9 mouse cellular contexts compared by ENCODE assay signal in the genomic region with DNA sequence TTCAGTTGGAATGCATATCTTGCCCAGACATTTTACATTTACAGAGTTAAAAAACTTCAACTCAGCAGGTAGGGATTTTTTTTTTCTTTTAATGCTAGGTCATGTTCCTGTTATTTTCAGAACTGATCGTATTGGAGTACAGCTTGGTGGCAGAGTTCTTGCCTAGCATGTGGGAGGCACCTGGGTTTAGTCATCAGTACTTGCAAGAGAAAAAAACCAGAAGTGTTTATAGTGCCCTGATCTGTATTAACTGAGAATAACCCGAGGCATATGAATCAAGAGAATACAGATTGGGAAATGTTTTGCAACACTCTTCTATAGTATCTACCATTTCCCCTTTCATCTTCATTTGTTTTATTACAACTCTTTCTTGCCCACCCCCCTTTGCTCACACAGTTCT. TPM values are rescaled to one million over a fixed set of nuclear protein-coding genes. Genes with fewer than 3 reads are reported as not detected.
DNase-seq lines count a peak whose midpoint lies in the region; ATAC-seq and TF ChIP-seq lines count a peak whose summit lies in the region.
"Had no signal": no experiment of that assay in that cellular context is flagged by ENCODE, and none has a peak within 500 bp of the region (broad histone marks: within the 10 kb centered on the region; RNA-seq: fewer than 3 reads in every experiment).

No protein-coding gene starts in this region.

- H3K4me1 ChIP-seq in midbrain, embryonic 10.5 days: no peaks in the 10 kb centered on the region
- H3K4me1 ChIP-seq in midbrain, embryonic 11.5 days (ENCODE audit: control insufficient read depth, insufficient read depth, low read length): no peaks in the 10 kb centered on the region
- H3K4me1 ChIP-seq in liver, embryonic 13.5 days (replicated peaks): 0 out of 2 replicates have a peak, but pooled peaks cover 4% of the 10 kb centered on the region

- peaks cover 37% of the 10 kb centered on the region for H3K36me3 ChIP-seq in midbrain, embryonic 10.5 days
- H3K36me3 ChIP-seq in midbrain, embryonic 11.5 days (ENCODE audit: control insufficient read depth, insufficient read depth, low read length): no peaks in the 10 kb centered on the region
- peaks cover 14% of the 10 kb centered on the region; the same call in 1 of the 2 replicates for H3K36me3 ChIP-seq in liver, embryonic 13.5 days

- H3K4me3 ChIP-seq in gastrocnemius, adult 2 months: peak overlapping the region; percentile 75
- H3K4me3 ChIP-seq in midbrain, embryonic 10.5 days: peak overlapping the region; percentile 61
- no peak overlapping the region for H3K4me3 ChIP-seq in midbrain, embryonic 11.5 days (ENCODE audit: low read depth, low read length)
- H3K4me3 ChIP-seq in liver, embryonic 13.5 days (replicated peaks): 0 out of 2 replicates have a peak overlapping the region, but pooled peaks have one; percentile 8

- H3K4me2 ChIP-seq in midbrain, embryonic 11.5 days: no peak overlapping the region
- H3K4me2 ChIP-seq in liver, embryonic 13.5 days: peak overlapping the region; percentile 78

- no peak for DNase-seq in gastrocnemius, adult 2 months
- DNase-seq in gastrocnemius, postnatal 10 days: no peak
- DNase-seq in midbrain, embryonic 10.5 days (ENCODE audit: low spot score): no peak
- no peak for DNase-seq in midbrain, embryonic 11.5 days (ENCODE audit: low spot score, missing footprints)
- no peak for DNase-seq in liver, embryonic 13.5 days
- no peak for DNase-seq in ovary, postnatal 36 days (ENCODE audit: low spot score)
- DNase-seq in cerebellum, adult 18-20 months: no peak
- no peak for DNase-seq in cerebellum, postnatal 36 days

- TF ChIP-seq CTCF in gastrocnemius, adult 2 months (IDR thresholded peaks at IDR 0.05): no peak

- H3K27ac ChIP-seq in gastrocnemius, adult 2 months: peak overlapping the region; percentile 31; the same call in 1 of the 2 replicates
- H3K27ac ChIP-seq in midbrain, embryonic 10.5 days (replicated peaks): no peak overlapping the region
- H3K27ac ChIP-seq in midbrain, embryonic 11.5 days (ENCODE audit: low read depth, low read length): no peak overlapping the region
- no peak overlapping the region for H3K27ac ChIP-seq in liver, embryonic 13.5 days

- no peaks in the 10 kb centered on the region for H3K9me3 ChIP-seq in midbrain, embryonic 10.5 days (replicated peaks)
- no peaks in the 10 kb centered on the region for H3K9me3 ChIP-seq in midbrain, embryonic 11.5 days (ENCODE audit: control insufficient read depth, low read length)
- H3K9me3 ChIP-seq in liver, embryonic 13.5 days (replicated peaks): no peaks in the 10 kb centered on the region

- no peak for ATAC-seq in midbrain, embryonic 11.5 days (ENCODE audit: low FRiP score)
- no peak for ATAC-seq in liver, embryonic 13.5 days (ENCODE audit: low read depth)

- intact Hi-C loops in gastrocnemius, adult 2 months (cut with DNase I): no loop called here

- 81% methylated on average over 2 of the region's 2 CpGs for WGBS in midbrain, embryonic 10.5 days
- WGBS in midbrain, embryonic 11.5 days: 82% methylated on average over 2 of the region's 2 CpGs
- WGBS in liver, embryonic 13.5 days (ENCODE audit: insufficient replicate concordance): 55% methylated on average over 2 of the region's 2 CpGs

- H3K27me3 ChIP-seq in midbrain, embryonic 10.5 days (ENCODE audit: low read depth, poor library complexity, severe bottlenecking): peaks cover 100% of the 10 kb centered on the region
- peaks cover 44% of the 10 kb centered on the region for H3K27me3 ChIP-seq in midbrain, embryonic 11.5 days (ENCODE audit: control insufficient read depth, insufficient read depth, low read length)
- H3K27me3 ChIP-seq in liver, embryonic 13.5 days: peaks cover 15% of the 10 kb centered on the region; the same call in 1 of the 2 replicates

- no peak overlapping the region for H3K9ac ChIP-seq in midbrain, embryonic 11.5 days (ENCODE audit: low read length)
- H3K9ac ChIP-seq in liver, embryonic 13.5 days: no peak overlapping the region

RNA-seq across cellular contexts. Expression of a gene that starts 1.2 kb away (rescaled TPM):
- 100 to 1,000 TPM in 1 of 2 experiments, 10 to 100 TPM in 1; 78.0 to 122 TPM for total RNA-seq in gastrocnemius, adult 2 months (2021)
- total RNA-seq in gastrocnemius, postnatal 10 days (2021): 10 to 100 TPM; 91.8 to 96.4 TPM
- polyA plus RNA-seq in midbrain, embryonic 10.5 days (2016; fragmentation: Nextera tagmentation; extraction: Ambion mirVana): 181 and 195 TPM in 2 replicates
- polyA plus RNA-seq in midbrain, embryonic 11.5 days (2014; fragmentation: Nextera tagmentation; extraction: Ambion mirVana): 159 and 161 TPM in 2 replicates
- polyA plus RNA-seq in liver, embryonic 13.5 days (2015; fragmentation: Nextera tagmentation; extraction: Ambion mirVana): 99.5 and 102 TPM in 2 replicates

RNA-seq across cellular contexts. Expression of a gene that starts 13.2 kb away (rescaled TPM):
- total RNA-seq in gastrocnemius, adult 2 months (2021): under 1 TPM; 0.31 to 0.43 TPM
- total RNA-seq in gastrocnemius, postnatal 10 days (2021): under 1 TPM; 0.52 to 0.56 TPM
- polyA plus RNA-seq in midbrain, embryonic 10.5 days (2016; fragmentation: Nextera tagmentation; extraction: Ambion mirVana): 5.9 and 6.3 TPM in 2 replicates
- polyA plus RNA-seq in midbrain, embryonic 11.5 days (2014; fragmentation: Nextera tagmentation; extraction: Ambion mirVana): 6.3 and 6.6 TPM in 2 replicates
- polyA plus RNA-seq in liver, embryonic 13.5 days (2015; fragmentation: Nextera tagmentation; extraction: Ambion mirVana): 2.3 and 3.2 TPM in 2 replicates
- total RNA-seq: layer of hippocampus, adult 18-20 months had no signal

RNA-seq across cellular contexts. Expression of a gene that starts 13.4 kb away (rescaled TPM):
- total RNA-seq in gastrocnemius, adult 2 months (2021): 10 to 100 TPM; 18.9 to 20.5 TPM
- total RNA-seq in gastrocnemius, postnatal 10 days (2021): 10 to 100 TPM; 36.5 to 41.7 TPM
- polyA plus RNA-seq in midbrain, embryonic 10.5 days (2016; fragmentation: Nextera tagmentation; extraction: Ambion mirVana): 108 and 120 TPM in 2 replicates
- 131 and 141 TPM in 2 replicates for polyA plus RNA-seq in midbrain, embryonic 11.5 days (2014; fragmentation: Nextera tagmentation; extraction: Ambion mirVana)
- 62.1 and 74.8 TPM in 2 replicates for polyA plus RNA-seq in liver, embryonic 13.5 days (2015; fragmentation: Nextera tagmentation; extraction: Ambion mirVana)
